Mouse (Mus musculus) embryonic stem cell, embryonic (primary cell): Measurements from ENCODE around the gene Bag5.

ENCODE experiments used
- CTCF ChIA-PET, 4 experiments: fragments of 300-600 bp in 2 of 4; fragments of 350-600 bp in 2 of 4; sonication (Branson Sonifier 250); formaldehyde crosslinking; loops; one replicate each; lab custom pipeline; 2022; ENCODE audit warnings: inconsistent platforms in 2 of 4; lab: Charles Lee
- POLR2A ChIA-PET, 4 experiments: fragments of 300-600 bp in 2 of 4; fragments of 350-600 bp in 2 of 4; sonication (Branson Sonifier 250); formaldehyde crosslinking; loops; one replicate each; lab custom pipeline; 2022; ENCODE audit warnings: antibody characterized with exemption in 4 of 4, inconsistent platforms in 1 of 4; lab: Charles Lee

Gene Bag5

DNA sequence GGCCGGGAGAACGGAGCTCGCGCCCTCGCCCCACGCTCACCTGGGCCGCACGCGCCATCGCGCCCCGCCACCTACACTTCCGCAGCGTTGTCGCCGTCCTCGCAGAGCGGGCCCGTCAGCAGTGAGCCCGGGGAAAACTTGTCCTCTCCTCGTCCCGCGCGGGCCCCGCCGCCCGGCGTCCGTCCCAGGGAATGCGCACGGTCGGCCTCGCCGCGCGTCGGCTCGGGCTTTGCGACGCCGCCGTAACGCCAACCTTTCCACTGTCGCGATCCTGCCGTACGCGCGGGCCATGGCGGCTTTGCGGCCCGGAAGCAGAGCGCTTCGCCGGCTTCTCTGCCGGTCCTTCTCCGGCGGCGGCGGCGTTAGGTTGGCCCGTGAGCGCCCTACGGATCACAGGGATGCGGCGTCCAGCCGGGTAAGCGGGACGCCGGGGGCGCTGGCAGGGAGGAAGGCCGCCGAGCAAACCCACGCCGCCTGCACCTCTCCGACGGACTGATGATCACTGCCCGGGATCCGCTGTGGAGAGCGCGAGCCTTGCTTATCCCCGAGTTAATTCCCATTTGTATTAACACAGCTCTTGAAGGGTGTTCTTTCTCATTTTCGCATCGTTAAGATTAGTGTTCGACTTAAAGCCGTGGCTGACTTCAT is at the start of gene Bag5, which contains the start of gene Apopt1:
Gene Bag5, minus strand, starts transcription at position 254 of the 648 bp plus-strand sequence.
Gene Apopt1, plus strand, starts transcription at position 258 of the 648 bp plus-strand sequence.
- CTCF ChIA-PET, result interaction anchor here (0.8 to 1.6 kb wide), 4 partner anchors 10 to 17 kb away, joined by 3 to 5 read pairs (median 4); no protein-coding TSS in a partner anchor
- POLR2A ChIA-PET, result interaction anchor here (0.5 to 8.5 kb wide), 43 partner anchors 9 to 875 kb away, joined by 3 to 97 read pairs (median 5); partner anchors contain the start of genes Ckb (in 3 of the 4), Eif5 (in 1 of the 4), Klc1 (in 1 of the 4) and Trmt61a (in 1 of the 4)

GRCm38 (mm10) chr12:111760306-111760908 is 47.4 kb upstream of the Bag5 start:
- ChIA-PET POLR2A (interaction anchor here in 3 of 4 experiments (0.5 to 4.7 kb wide), 6 partner anchors 10 to 58 kb away, joined by 3 to 29 read pairs (median 4); no protein-coding TSS in a partner anchor), CTCF (no interaction called here)

DNA sequence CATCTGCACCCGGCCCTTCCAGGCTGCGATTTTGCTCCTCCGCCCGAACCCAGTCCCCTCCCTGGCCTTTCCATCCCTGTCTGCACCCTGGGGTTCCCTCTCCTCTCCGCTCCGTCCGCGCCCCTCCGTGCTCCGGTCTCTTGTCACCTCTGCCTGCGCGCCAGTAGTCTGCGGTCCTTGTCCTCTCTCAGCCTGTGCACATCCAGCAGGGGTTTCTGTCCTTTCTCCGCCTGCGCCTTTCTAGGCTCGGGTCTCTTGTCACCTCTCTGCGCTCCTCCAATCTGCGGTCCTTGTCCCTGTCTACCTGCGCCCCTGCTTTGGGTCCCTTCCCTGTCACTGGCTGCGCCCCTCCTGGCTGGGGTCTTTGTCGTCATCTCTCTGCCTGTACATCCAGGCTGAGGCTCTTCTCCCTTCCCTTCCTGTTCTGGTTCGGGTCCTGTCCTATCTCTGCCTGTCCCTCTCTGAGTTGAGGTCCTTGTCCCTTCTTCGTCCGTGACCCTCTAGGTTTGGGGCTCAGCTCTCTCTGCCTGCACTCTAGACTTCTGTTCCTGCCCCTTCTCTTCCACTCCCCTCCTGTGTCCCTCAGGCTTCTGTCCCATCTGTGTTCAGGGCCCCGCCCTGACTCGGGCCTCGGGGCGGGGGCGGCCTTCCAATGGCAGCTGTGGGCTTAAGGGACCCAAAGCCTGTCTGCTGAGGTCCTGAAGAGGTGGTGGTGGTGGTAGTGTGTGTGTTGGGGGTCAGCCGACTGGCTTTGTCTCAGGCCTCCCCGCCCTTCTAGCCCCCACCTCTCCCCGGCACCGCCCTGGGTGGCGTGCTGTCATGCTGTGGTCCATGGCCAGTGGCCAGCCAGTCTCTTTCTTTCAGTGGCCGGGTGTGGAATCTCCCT is 46.4 kb upstream of the Bag5 start:
- CTCF ChIA-PET, result interaction anchor here in 2 of 4 experiments (0.6 to 0.8 kb wide), 2 partner anchors 12 to 59 kb away, joined by 3 read pairs; no protein-coding TSS in a partner anchor

GRCm38 (mm10) chr12:111758381-111759175 is 45.5 kb upstream of the Bag5 start, which contains the start of gene Klc1:
Klc1 (plus strand) TSS chr12:111758849.
- ChIA-PET CTCF (interaction anchor here in 3 of 4 experiments (0.5 to 1.7 kb wide), 6 partner anchors 11 to 1025 kb away, joined by 3 to 8 read pairs (median 4); no protein-coding TSS in a partner anchor), POLR2A (interaction anchor here in 3 of 4 experiments (0.7 to 7.8 kb wide), 27 partner anchors 8 to 221 kb away, joined by 3 to 43 read pairs (median 5); partner anchors contain the start of genes Ckb (in 2 of the 3) and Zfyve21 (in 1 of the 3))

More for the DNA sequence above, 46.4 kb upstream of the Bag5 start:
- POLR2A ChIA-PET, result interaction anchor here in 3 of 4 experiments (0.7 to 7.8 kb wide), 18 partner anchors 9 to 88 kb away, joined by 3 to 43 read pairs (median 4); partner anchors contain the start of genes Ckb (in 1 of the 3) and Zfyve21 (in 1 of the 3)

- POLR2A ChIA-PET, result interaction anchor here in 3 of 4 experiments (0.6 to 7.8 kb wide), 29 partner anchors 8 to 886 kb away, joined by 3 to 43 read pairs (median 4); partner anchors contain the start of genes Ckb (in 2 of the 3), Siva1 (in 1 of the 3), Xrcc3 (in 1 of the 3) and Zfyve21 (in 1 of the 3)
These were observed 44.7 kb upstream of the Bag5 start for GRCm38 (mm10) chr12:111757561-111758325.

GRCm38 (mm10) chr12:111756698-111757082 is 43.6 kb upstream of the Bag5 start:
- ChIA-PET POLR2A (interaction anchor here (0.6 to 7.8 kb wide), 16 partner anchors 7 to 870 kb away, joined by 3 to 43 read pairs (median 4); partner anchors contain the start of genes Xrcc3 (in 1 of the 4) and Zfyve21 (in 1 of the 4)), CTCF (interaction anchor here in 3 of 4 experiments (0.6 to 1.0 kb wide), 6 partner anchors 9 to 120 kb away, joined by 3 to 4 read pairs (median 4); no protein-coding TSS in a partner anchor)

More at GRCm38 (mm10) chr12:111757561-111758325, 44.7 kb upstream of the Bag5 start:
- CTCF ChIA-PET, result interaction anchor here in 3 of 4 experiments (0.5 to 1.7 kb wide), 5 partner anchors 16 to 1024 kb away, joined by 3 to 8 read pairs (median 5); no protein-coding TSS in a partner anchor

DNA sequence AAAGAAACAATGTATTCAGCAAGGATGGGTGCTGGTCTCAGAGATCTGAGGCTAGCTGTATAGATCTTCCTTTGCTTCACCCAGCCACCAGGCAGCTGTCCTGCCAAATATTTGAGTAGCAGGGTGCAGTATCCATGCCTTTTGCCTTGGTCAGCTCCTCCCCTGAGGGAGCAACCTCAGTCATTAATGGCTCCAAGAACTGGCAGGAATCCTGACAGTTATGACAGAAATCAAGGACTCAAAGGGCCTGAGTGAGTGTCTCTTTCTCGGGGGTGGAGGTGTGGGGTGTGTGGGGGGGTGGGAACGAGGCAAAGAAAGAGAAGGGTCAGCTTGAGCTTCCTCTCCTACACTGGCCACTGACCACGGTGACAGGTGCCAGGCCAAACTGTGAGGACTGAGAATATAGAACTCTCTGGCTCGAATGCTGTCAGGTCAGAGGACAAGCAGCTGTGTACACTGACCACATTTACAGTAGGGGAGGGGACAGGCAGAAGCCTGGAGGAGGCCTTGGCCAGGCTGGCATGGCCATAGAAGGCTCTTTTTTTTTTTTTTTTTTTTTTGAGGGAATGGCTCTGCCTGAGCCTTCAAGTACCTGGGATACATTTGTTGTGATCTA is 43.1 kb upstream of the Bag5 start:
- POLR2A ChIA-PET, result interaction anchor here in 3 of 4 experiments (0.6 to 7.8 kb wide), 9 partner anchors 9 to 151 kb away, joined by 3 to 43 read pairs (median 4); partner anchors contain the start of genes Xrcc3 (in 1 of the 3) and Zfyve21 (in 1 of the 3)
- CTCF ChIA-PET, result interaction anchor here in 2 of 4 experiments (0.6 to 1.0 kb wide), 5 partner anchors 10 to 120 kb away, joined by 3 to 4 read pairs (median 3); no protein-coding TSS in a partner anchor

GRCm38 (mm10) chr12:111755231-111755630 is 42.2 kb upstream of the Bag5 start:
- CTCF ChIA-PET, result interaction anchor here in 2 of 4 experiments (0.6 kb wide), 3 partner anchors 12 to 943 kb away, joined by 3 read pairs; no protein-coding TSS in a partner anchor

GRCm38 (mm10) chr12:111754710-111755109 is 41.7 kb upstream of the Bag5 start:
- ChIA-PET CTCF (interaction anchor here in 3 of 4 experiments (0.6 kb wide), 4 partner anchors 12 to 944 kb away, joined by 3 read pairs; no protein-coding TSS in a partner anchor), POLR2A (interaction anchor here in 2 of 4 experiments (0.8 to 7.8 kb wide), 3 partner anchors 9 to 48 kb away, joined by 3 to 43 read pairs (median 5); no protein-coding TSS in a partner anchor)

More at GRCm38 (mm10) chr12:111755231-111755630, 42.2 kb upstream of the Bag5 start:
- POLR2A ChIA-PET, result interaction anchor here in 2 of 4 experiments (2.0 to 7.8 kb wide), 2 partner anchors 9 to 11 kb away, joined by 5 to 43 read pairs; no protein-coding TSS in a partner anchor

GRCm38 (mm10) chr12:111753347-111753746 is 40.3 kb upstream of the Bag5 start:
- CTCF ChIA-PET, result interaction anchor here in 3 of 4 experiments (0.6 to 1.6 kb wide), 7 partner anchors 12 to 799 kb away, joined by 3 to 6 read pairs (median 3); no protein-coding TSS in a partner anchor

GRCm38 (mm10) chr12:111752491-111752890 is 39.4 kb upstream of the Bag5 start:
- POLR2A ChIA-PET, result interaction anchor here in 3 of 4 experiments (0.7 to 7.8 kb wide), 5 partner anchors 9 to 76 kb away, joined by 3 to 43 read pairs (median 4); no protein-coding TSS in a partner anchor
- CTCF ChIA-PET, result interaction anchor here in 1 of 4 experiments (0.7 to 1.6 kb wide), 4 partner anchors 13 to 80 kb away, joined by 3 to 6 read pairs (median 4); partner anchors contain the start of gene Ckb

More at GRCm38 (mm10) chr12:111753347-111753746, 40.3 kb upstream of the Bag5 start:
- POLR2A ChIA-PET, result interaction anchor here in 3 of 4 experiments (0.6 to 7.8 kb wide), 14 partner anchors 7 to 1076 kb away, joined by 3 to 43 read pairs (median 4); partner anchors contain the start of gene Cdca4 (in 1 of the 3)

DNA sequence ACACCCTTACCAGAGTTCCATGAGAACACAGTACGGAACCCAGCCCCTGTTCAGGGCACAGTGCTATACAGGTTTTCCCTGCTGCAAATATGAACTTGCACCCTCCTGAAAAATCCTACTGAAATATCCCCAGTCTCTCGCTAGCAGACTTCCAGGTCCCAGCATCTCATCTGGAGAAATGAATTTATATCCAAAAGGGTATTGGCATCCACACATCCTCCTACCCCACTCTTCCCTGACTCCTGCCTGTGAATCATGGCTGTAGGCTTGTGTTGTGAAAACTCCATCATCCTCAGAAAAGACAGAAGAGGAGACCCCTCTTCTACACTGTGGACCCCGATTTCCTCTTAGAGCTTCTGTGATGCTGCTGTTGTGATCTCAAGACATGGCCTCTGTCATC is 37.7 kb upstream of the Bag5 start:
- ChIA-PET CTCF (no interaction called here), POLR2A (interaction anchor here in 1 of 4 experiments (2.8 kb wide), 1 partner anchor 7 kb away, joined by 7 read pairs; the partner anchor contains the start of gene Klc1)

GRCm38 (mm10) chr12:111747421-111747820 is 34.4 kb upstream of the Bag5 start:
- CTCF ChIA-PET, result interaction anchor here in 3 of 4 experiments (0.6 to 1.4 kb wide), 6 partner anchors 8 to 170 kb away, joined by 3 to 8 read pairs (median 3); partner anchors contain the start of gene Klc1 (in 1 of the 3)

More at GRCm38 (mm10) chr12:111747421-111747820, 34.4 kb upstream of the Bag5 start:
- POLR2A ChIA-PET, result interaction anchor here in 3 of 4 experiments (0.5 to 4.9 kb wide), 11 partner anchors 11 to 76 kb away, joined by 3 to 53 read pairs (median 3); partner anchors contain the start of genes Apopt1 (in 1 of the 3), Bag5 (in 1 of the 3), Klc1 (in 1 of the 3) and Xrcc3 (in 1 of the 3)
